ENCODE assay signal across 9 mouse cellular contexts in genomic region chr5:30243741-30244140, GRCm38 (mm10). TPM values are rescaled to one million over a fixed set of nuclear protein-coding genes. Genes with fewer than 3 reads are reported as not detected.
A peak's percentile ranks its signal among the peaks of the same experiment; 100 is the strongest.
DNase-seq lines count a peak whose midpoint lies in the region; ATAC-seq and TF ChIP-seq lines count a peak whose summit lies in the region.
"Had no signal": no experiment of that assay in that cellular context is flagged by ENCODE, and none has a peak within 500 bp of the region (broad histone marks: within the 10 kb centered on the region; RNA-seq: fewer than 3 reads in every experiment).

No protein-coding gene starts in this region.

- intact Hi-C loops in left cerebral cortex, postnatal 10 days (cut with DNase I): no loop called here

- no peaks in the 10 kb centered on the region for H3K9me3 ChIP-seq in MEL (replicated peaks; ENCODE audit: insufficient read depth, low read length)
- H3K9me3 ChIP-seq: embryonic facial prominence, embryonic 13.5 days; stomach, embryonic 15.5 days had no signal

- peak overlapping the region; percentile 0; the same call in 1 of the 2 replicates for H3K27ac ChIP-seq in MEL (ENCODE audit: control insufficient read depth, low read depth, low read length)
- H3K27ac ChIP-seq: embryonic facial prominence, embryonic 13.5 days; stomach, embryonic 15.5 days had no signal

- peak; percentile 54 to 95 (median 74) for TF ChIP-seq CTCF in MEL (IDR thresholded peaks at IDR 0.05 in 2 of 3, conservative IDR thresholded peaks at IDR 0.05 in 1 of 3; ENCODE audit: control insufficient read depth in 1 of 3, insufficient read depth in 1 of 3, low read depth in 2 of 3, low read length in 3 of 3, poor library complexity in 1 of 3, severe bottlenecking in 1 of 3)

- TF ChIP-seq RAD21 in MEL (IDR thresholded peaks at IDR 0.05; ENCODE audit: low read depth, low read length): no peak

- 0 out of 4 replicates have a peak, but pooled peaks of 1 of the 2 experiments have one; percentile 5 for TF ChIP-seq EP300 in MEL (IDR thresholded peaks at IDR 0.05; ENCODE audit: low read depth in 1 of 2, low read length in 2 of 2)

- TF ChIP-seq POLR2A in MEL (IDR thresholded peaks at IDR 0.05; ENCODE audit: control insufficient read depth in 1 of 2, insufficient read depth in 1 of 2, low read depth in 1 of 2, low read length in 2 of 2, poor library complexity in 1 of 2): no peak

- H3K9ac ChIP-seq in MEL (ENCODE audit: control insufficient read depth, low read depth, low read length, poor library complexity, severe bottlenecking): no peak overlapping the region
- H3K9ac ChIP-seq: embryonic facial prominence, embryonic 13.5 days; stomach, embryonic 15.5 days had no signal

- peaks cover 76% of the 10 kb centered on the region for H3K79me2 ChIP-seq in MEL (ENCODE audit: control insufficient read depth, insufficient read depth, low read length, poor library complexity)

- no peaks in the 10 kb centered on the region for H3K27me3 ChIP-seq in MEL (ENCODE audit: control insufficient read depth in 1 of 2, insufficient read depth in 2 of 2, low read length in 2 of 2)
- H3K27me3 ChIP-seq: embryonic facial prominence, embryonic 13.5 days; stomach, embryonic 15.5 days had no signal

- no peak overlapping the region for H3K4me3 ChIP-seq in MEL (ENCODE audit: control insufficient read depth in 1 of 2, insufficient read depth in 1 of 2, low read depth in 2 of 2, low read length in 2 of 2)
- H3K4me3 ChIP-seq: embryonic facial prominence, embryonic 13.5 days; stomach, embryonic 15.5 days had no signal

- peak; percentile 90 for ATAC-seq in megakaryocyte progenitor cell, adult 5-6 weeks (replicated peaks; ENCODE audit: poor library complexity)
- ATAC-seq in frontal cortex, adult (ENCODE audit: low TSS enrichment): no peak

- peak; percentile 16 to 28 for DNase-seq in kidney, postnatal 4 days
- no peak for DNase-seq in kidney, adult 8-10 months
- peak; percentile 93 for DNase-seq in MEL (ENCODE audit: low read depth, low spot score)
- peak; percentile 44 for DNase-seq in c-Kit-positive CD71-positive TER-119-negative erythroid progenitor cells, embryonic 14.5 days (ENCODE audit: low read depth)
- no peak for DNase-seq in left cerebral cortex, postnatal 10 days (ENCODE audit: extremely low spot score in 1 of 2, low spot score in 2 of 2)

- H3K36me3 ChIP-seq in MEL (ENCODE audit: control insufficient read depth in 1 of 2, insufficient read depth in 2 of 2, low read length in 2 of 2): peaks cover 8 to 51% of the 10 kb centered on the region in 2 experiments
- H3K36me3 ChIP-seq: stomach, embryonic 15.5 days had no signal

- peaks cover 26 to 28% of the 10 kb centered on the region in 2 experiments for H3K4me1 ChIP-seq in MEL (ENCODE audit: control insufficient read depth in 1 of 2, insufficient read depth in 2 of 2, low read length in 2 of 2)

TF ChIP-seq in MEL, 35 proteins besides CTCF, POLR2A, EP300 and RAD21:
- TF ChIP-seq KAT2A (conservative IDR thresholded peaks at IDR 0.05; ENCODE audit: low read depth, low read length) (no peak), MYC (IDR thresholded peaks at IDR 0.05; ENCODE audit: low read depth, low read length) (no peak), CHD1 (IDR thresholded peaks at IDR 0.05; ENCODE audit: low read depth, low read length) (no peak), RCOR1 (IDR thresholded peaks at IDR 0.05; ENCODE audit: low read depth, low read length) (no peak), SIN3A (IDR thresholded peaks at IDR 0.05; ENCODE audit: low read length) (peak; percentile 25; the same call in 1 of the 2 replicates), UBTF (IDR thresholded peaks at IDR 0.05; ENCODE audit: borderline replicate concordance, insufficient read depth, low read depth, low read length) (no peak), ZC3H11A (IDR thresholded peaks at IDR 0.05; ENCODE audit: low read depth, low read length) (no peak), ZMIZ1 (IDR thresholded peaks at IDR 0.05; ENCODE audit: low read depth, low read length) (no peak), JUND (IDR thresholded peaks at IDR 0.05; ENCODE audit: low read depth, low read length) (no peak), USF1 (IDR thresholded peaks at IDR 0.05; ENCODE audit: low read depth, low read length) (no peak), ZNF384 (IDR thresholded peaks at IDR 0.05; ENCODE audit: low read depth, low read length) (no peak), MEF2A (IDR thresholded peaks at IDR 0.05; ENCODE audit: extremely low read depth, insufficient replicate concordance, low read depth, low read length, poor library complexity, severe bottlenecking) (no peak), ETS1 (IDR thresholded peaks at IDR 0.05; ENCODE audit: low read depth, low read length) (peak; percentile 12; the same call in 1 of the 2 replicates), TCF12 (IDR thresholded peaks at IDR 0.05; ENCODE audit: low read depth, low read length) (no peak), POLR2AphosphoS5 (IDR thresholded peaks at IDR 0.05; ENCODE audit: borderline replicate concordance, low read depth, low read length) (no peak), GATA1 (IDR thresholded peaks at IDR 0.05; ENCODE audit: low read depth, low read length) (peak; percentile 69), GABPA (IDR thresholded peaks at IDR 0.05; ENCODE audit: low read depth, low read length) (no peak), MYB (IDR thresholded peaks at IDR 0.05; ENCODE audit: low read depth, low read length) (no peak), NELFE (IDR thresholded peaks at IDR 0.05; ENCODE audit: low read depth, low read length) (no peak), TBP (IDR thresholded peaks at IDR 0.05; ENCODE audit: low read depth, low read length) (0 out of 2 replicates have a peak, but pooled peaks have one; percentile 25), ZKSCAN1 (IDR thresholded peaks at IDR 0.05; ENCODE audit: low read depth, low read length) (no peak), MAZ (IDR thresholded peaks at IDR 0.05; ENCODE audit: low read depth, low read length) (no peak), SMC3 (IDR thresholded peaks at IDR 0.05; ENCODE audit: low read depth, low read length) (0 out of 2 replicates have a peak, but pooled peaks have one; percentile 10), USF2 (IDR thresholded peaks at IDR 0.05; ENCODE audit: borderline replicate concordance in 1 of 2, insufficient read depth in 1 of 2, low read depth in 1 of 2, low read length in 2 of 2) (no peak), POLR2AphosphoS2 (IDR thresholded peaks at IDR 0.05; ENCODE audit: low read length) (no peak), MAX (IDR thresholded peaks at IDR 0.05; ENCODE audit: low read length) (no peak; the same call in 1 of the 2 replicates), E2F4 (IDR thresholded peaks at IDR 0.05; ENCODE audit: borderline replicate concordance, low read depth, low read length) (no peak), NRF1 (IDR thresholded peaks at IDR 0.05; ENCODE audit: insufficient read depth, low read depth, low read length, poor library complexity, severe bottlenecking) (no peak), BHLHE40 (IDR thresholded peaks at IDR 0.05; ENCODE audit: borderline replicate concordance, low read depth, low read length) (no peak), CHD2 (IDR thresholded peaks at IDR 0.05; ENCODE audit: low read length) (no peak), MAFK (IDR thresholded peaks at IDR 0.05; ENCODE audit: borderline replicate concordance, low read depth, low read length) (no peak), ELF1 (IDR thresholded peaks at IDR 0.05; ENCODE audit: low read depth, low read length) (no peak), TAL1 (IDR thresholded peaks at IDR 0.05; ENCODE audit: low read length) (no peak), MXI1 (IDR thresholded peaks at IDR 0.05; ENCODE audit: low read depth, low read length) (peak; percentile 68; the same call in 1 of the 2 replicates), HCFC1 (IDR thresholded peaks at IDR 0.05; ENCODE audit: low read depth, low read length) (no peak)

RNA-seq across cellular contexts. Expression of gene Selenoi, which starts 11.4 kb away (rescaled TPM):
- 76.3 and 88.0 TPM in 2 replicates for total RNA-seq in MEL (2012; rRNA removed)
- polyA plus RNA-seq in MEL (2012; ENCODE audit: insufficient read depth in 1 of 2, insufficient read length in 2 of 2, low read depth in 1 of 2, low replicate concordance in 2 of 2, missing spikeins in 1 of 2): 100 to 1,000 TPM in 1 of 2 experiments, 10 to 100 TPM in 1; 43.4 to 101 TPM
- 36.0 and 38.8 TPM in 2 replicates for total RNA-seq in megakaryocyte progenitor cell, adult 5-6 weeks (2015)
- 47.5 and 67.4 TPM in 2 replicates for total RNA-seq in megakaryocyte progenitor cell, adult 5-6 weeks (2017)
- total RNA-seq in left cerebral cortex, postnatal 10 days (2021): 10 to 100 TPM; 56.8 to 58.3 TPM

RNA-seq across cellular contexts. Expression of gene Drc1, which starts 37.4 kb away (rescaled TPM):
- total RNA-seq in MEL (2012; rRNA removed): not detected in 2 replicates
- polyA plus RNA-seq in MEL (2012; ENCODE audit: insufficient read depth in 1 of 2, insufficient read length in 2 of 2, low read depth in 1 of 2, low replicate concordance in 2 of 2, missing spikeins in 1 of 2): not detected
- total RNA-seq in megakaryocyte progenitor cell, adult 5-6 weeks (2015): 0.32 TPM in 1 of 2 replicates, not detected in the other
- not detected in 2 replicates for total RNA-seq in megakaryocyte progenitor cell, adult 5-6 weeks (2017)
- total RNA-seq in left cerebral cortex, postnatal 10 days (2021): 10 to 100 TPM; 17.4 to 20.1 TPM

RNA-seq across cellular contexts. Expression of gene Adgrf3, which starts 38.2 kb away (rescaled TPM):
- total RNA-seq in MEL (2012; rRNA removed): 1.2 and 1.7 TPM in 2 replicates
- 1 to 10 TPM in 1 of 2 experiments, not detected in 1; 2.7 TPM for polyA plus RNA-seq in MEL (2012; ENCODE audit: insufficient read depth in 1 of 2, insufficient read length in 2 of 2, low read depth in 1 of 2, low replicate concordance in 2 of 2, missing spikeins in 1 of 2)
- total RNA-seq in megakaryocyte progenitor cell, adult 5-6 weeks (2015): 0.27 TPM in 1 of 2 replicates, not detected in the other
- not detected in 2 replicates for total RNA-seq in megakaryocyte progenitor cell, adult 5-6 weeks (2017)
- total RNA-seq in left cerebral cortex, postnatal 10 days (2021): not detected
- polyA plus RNA-seq: embryonic facial prominence, embryonic 13.5 days had no signal

Comparison
In these comparisons a context has a peak if more than half of its experiments do, and no peak if none do; other contexts are left out.
1. DNase-seq: peak in kidney, postnatal 4 days (2 of 2), MEL (single experiment) and c-Kit-positive CD71-positive TER-119-negative erythroid progenitor cells, embryonic 14.5 days (single experiment); none in kidney, adult 8-10 months (0 of 2) and left cerebral cortex, postnatal 10 days (0 of 2).
2. RNA of gene Drc1, which starts 37.4 kb away (total RNA-seq): 17.4 to 20.1 TPM in left cerebral cortex, postnatal 10 days; 0.32 TPM in megakaryocyte progenitor cell, adult 5-6 weeks and not detected in MEL; every median in the first group is over 10 times any median in the second.